Mouse (Mus musculus): Measurements from ENCODE around the gene Apol9b.

DNA sequence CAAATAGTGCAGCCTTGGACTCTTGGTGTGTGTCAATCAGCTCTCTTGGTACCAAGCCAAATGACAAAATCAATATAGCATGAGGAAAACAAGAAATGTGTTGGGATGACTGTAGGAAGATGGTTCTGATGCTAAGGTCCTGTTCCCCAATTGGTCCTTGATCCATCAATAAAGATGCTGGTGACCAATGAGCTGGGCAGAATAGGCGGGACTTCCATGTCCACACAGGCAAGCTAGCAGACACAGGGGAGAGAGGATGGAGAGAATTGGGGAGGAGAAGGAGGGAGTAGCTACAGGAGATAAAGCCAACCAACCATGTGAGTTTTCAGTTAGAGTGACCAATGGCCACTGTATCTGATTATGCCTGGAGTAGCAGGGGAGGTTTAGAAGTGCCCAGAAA is 17.5 kb downstream of the Apol9b start:
- no peak for TF ChIP-seq CTCF (IDR thresholded peaks at IDR 0.05; ENCODE audit: extremely low read depth, insufficient read depth, low read length)
- TF ChIP-seq POLR2A (IDR thresholded peaks at IDR 0.05; ENCODE audit: extremely low read depth, insufficient read depth, low read length), result no peak
